ENCODE assay signal across 9 mouse cellular contexts in the genomic region with DNA sequence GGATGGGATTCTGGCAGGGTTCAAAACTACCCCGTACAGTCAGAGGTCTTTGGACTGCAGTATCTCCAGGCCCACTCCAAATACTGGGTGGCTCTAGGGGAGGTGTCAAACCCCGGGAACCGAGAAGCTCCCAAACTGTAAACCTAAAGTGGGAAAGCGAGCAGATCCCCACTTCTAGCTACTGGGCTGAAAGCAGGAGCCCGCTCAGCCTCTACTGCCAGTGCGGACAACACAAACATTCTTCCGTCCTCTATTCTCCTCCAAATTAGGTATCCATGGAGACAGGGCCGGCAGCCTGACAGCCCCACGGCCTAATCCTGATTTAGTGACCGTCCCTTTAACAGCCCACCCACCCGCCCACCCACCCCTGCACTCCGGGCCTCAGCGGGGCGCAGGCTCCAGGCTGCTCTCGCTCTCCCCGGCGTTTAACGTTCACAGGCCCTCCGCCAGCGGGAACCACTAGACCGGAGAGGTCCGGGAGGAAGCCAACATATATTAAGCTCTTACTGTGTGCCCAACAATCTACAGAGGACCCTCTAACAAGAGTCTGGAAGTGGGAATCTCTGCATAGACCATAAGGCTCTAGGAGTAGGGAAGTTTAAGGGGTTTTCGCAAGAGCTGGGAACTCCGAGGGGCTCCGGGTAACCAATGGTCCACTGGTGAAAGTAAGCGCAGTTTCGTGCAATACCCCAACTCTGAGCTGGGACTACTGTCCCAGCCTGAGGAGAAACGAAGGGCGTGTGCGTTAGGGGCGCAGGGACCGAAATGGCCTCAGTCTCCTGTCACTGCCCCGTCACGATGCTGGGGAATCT. TPM values are rescaled to one million over a fixed set of nuclear protein-coding genes. Genes with fewer than 3 reads are reported as not detected.
DNase-seq lines count a peak whose midpoint lies in the region; ATAC-seq and TF ChIP-seq lines count a peak whose summit lies in the region.
"Had no signal": no experiment of that assay in that cellular context is flagged by ENCODE, and none has a peak within 500 bp of the region (broad histone marks: within the 10 kb centered on the region; RNA-seq: fewer than 3 reads in every experiment).

No protein-coding gene starts in this region.

- H3K4me1 ChIP-seq in cortical plate, adult 2 months (ENCODE audit: control insufficient read depth, insufficient read depth, low read length) = no peaks in the 10 kb centered on the region
- peaks cover 25% of the 10 kb centered on the region for H3K4me1 ChIP-seq in hindbrain, embryonic 14.5 days (replicated peaks; ENCODE audit: control insufficient read depth, insufficient read depth, low read length)
- peaks cover 28% of the 10 kb centered on the region; the same call in 1 of the 2 replicates for H3K4me1 ChIP-seq in liver, embryonic 15.5 days (replicated peaks)
- H3K4me1 ChIP-seq in thymus, adult 2 months (replicated peaks; ENCODE audit: control insufficient read depth, insufficient read depth, low read length) = no peaks in the 10 kb centered on the region

- no peak for TF ChIP-seq POLR2A in cortical plate, adult 2 months (IDR thresholded peaks at IDR 0.05; ENCODE audit: extremely low read depth, insufficient read depth, low read length)
- TF ChIP-seq POLR2A in thymus, adult 2 months (IDR thresholded peaks at IDR 0.05; ENCODE audit: control insufficient read depth, extremely low read depth, insufficient read depth, low read length, poor library complexity) = no peak

- H3K4me2 ChIP-seq in hindbrain, embryonic 14.5 days (replicated peaks) = peak overlapping the region; percentile 72
- peak overlapping the region; percentile 61 for H3K4me2 ChIP-seq in liver, embryonic 15.5 days

- H3K4me3 ChIP-seq in cortical plate, adult 2 months (ENCODE audit: insufficient read depth, low read length) = peak overlapping the region; percentile 20
- H3K4me3 ChIP-seq in hindbrain, embryonic 14.5 days (replicated peaks; ENCODE audit: low read length) = peak overlapping the region; percentile 66
- peak overlapping the region; percentile 61 for H3K4me3 ChIP-seq in liver, embryonic 15.5 days (replicated peaks)
- H3K4me3 ChIP-seq in thymus, adult 2 months (ENCODE audit: control insufficient read depth, insufficient read depth, low read length) = no peak overlapping the region

- peak; percentile 4 for DNase-seq in gastrocnemius, adult 18-20 months (ENCODE audit: low spot score)
- no peak for DNase-seq in gastrocnemius, postnatal 4 days (ENCODE audit: low spot score in 2 of 2)
- DNase-seq in hindbrain, embryonic 14.5 days (ENCODE audit: low spot score) = no peak
- DNase-seq in thymus, adult 2 months = no peak
- no peak for DNase-seq in right cerebral cortex, postnatal 25 days
- DNase-seq in gastrocnemius, postnatal 14 days = no peak

- H3K9me3 ChIP-seq in hindbrain, embryonic 14.5 days (ENCODE audit: control insufficient read depth, low read length) = no peaks in the 10 kb centered on the region
- H3K9me3 ChIP-seq in liver, embryonic 15.5 days (replicated peaks) = no peaks in the 10 kb centered on the region

- no peaks in the 10 kb centered on the region for H3K27me3 ChIP-seq in hindbrain, embryonic 14.5 days (ENCODE audit: control insufficient read depth, insufficient read depth, low read length)
- H3K27me3 ChIP-seq in liver, embryonic 15.5 days = peaks cover 66% of the 10 kb centered on the region
- H3K27me3 ChIP-seq in thymus, adult 2 months (ENCODE audit: control insufficient read depth, insufficient read depth, low read length) = peaks cover 14% of the 10 kb centered on the region

- intact Hi-C loops in gastrocnemius, postnatal 14 days (cut with DNase I; ENCODE audit: low total_unique reads) = no loop called here

- peak; percentile 45 for ATAC-seq in hindbrain, embryonic 14.5 days (ENCODE audit: low FRiP score)
- ATAC-seq in liver, embryonic 15.5 days (ENCODE audit: insufficient read depth) = no peak

- H3K27ac ChIP-seq in cortical plate, adult 2 months (ENCODE audit: insufficient read depth, low read length) = no peak overlapping the region
- H3K27ac ChIP-seq in hindbrain, embryonic 14.5 days = peak overlapping the region; percentile 75
- H3K27ac ChIP-seq in liver, embryonic 15.5 days (replicated peaks) = no peak overlapping the region
- no peak overlapping the region for H3K27ac ChIP-seq in thymus, adult 2 months (ENCODE audit: control insufficient read depth, insufficient read depth, low read length)

- H3K9ac ChIP-seq in hindbrain, embryonic 14.5 days = peak overlapping the region; percentile 87
- no peak overlapping the region for H3K9ac ChIP-seq in liver, embryonic 15.5 days

- WGBS in hindbrain, embryonic 14.5 days = 2% methylated on average over 34 of the region's 34 CpGs
- 4% methylated on average over 34 of the region's 34 CpGs for WGBS in liver, embryonic 15.5 days (ENCODE audit: insufficient replicate concordance)
- WGBS in thymus, adult 2 months = 13% methylated on average over 34 of the region's 34 CpGs

- TF ChIP-seq CTCF in cortical plate, adult 2 months (IDR thresholded peaks at IDR 0.05; ENCODE audit: extremely low read depth, insufficient read depth, low read length) = no peak
- no peak for TF ChIP-seq CTCF in thymus, adult 2 months (IDR thresholded peaks at IDR 0.05; ENCODE audit: borderline replicate concordance, control insufficient read depth, extremely low read depth, insufficient read depth, low read length, poor library complexity)

- no peaks in the 10 kb centered on the region for H3K36me3 ChIP-seq in hindbrain, embryonic 14.5 days (replicated peaks; ENCODE audit: control insufficient read depth, insufficient read depth)
- H3K36me3 ChIP-seq in liver, embryonic 15.5 days (replicated peaks) = no peaks in the 10 kb centered on the region
- no peaks in the 10 kb centered on the region for H3K36me3 ChIP-seq in thymus, adult 2 months (ENCODE audit: control insufficient read depth, insufficient read depth, low read length)

RNA-seq across cellular contexts. Expression of gene Fignl2, which starts 1.2 kb away (rescaled TPM):
- under 1 TPM; 0.55 to 0.81 TPM for total RNA-seq in gastrocnemius, adult 18-20 months (2021)
- total RNA-seq in gastrocnemius, postnatal 4 days (2021) = 1 to 10 TPM; 3.2 to 4.1 TPM
- 0.77 and 0.87 TPM in 2 replicates for polyA plus RNA-seq in cortical plate, adult 2 months (2012; rRNA removed)
- 0.16 and 0.17 TPM in 2 replicates for polyA plus RNA-seq in hindbrain, embryonic 14.5 days (2014; fragmentation: Nextera tagmentation; extraction: Ambion mirVana)
- polyA plus RNA-seq in liver, embryonic 15.5 days (2015; fragmentation: Nextera tagmentation; extraction: Ambion mirVana) = 0.07 and 0.08 TPM in 2 replicates
- 0.86 and 1.4 TPM in 2 replicates for polyA plus RNA-seq in thymus, adult 2 months (2012; rRNA removed)
- total RNA-seq in gastrocnemius, postnatal 14 days (2021) = 1 to 10 TPM; 1.3 to 1.4 TPM

RNA-seq across cellular contexts. Expression of gene Gm47841, which starts 30.0 kb away (rescaled TPM):
- not detected for total RNA-seq in gastrocnemius, adult 18-20 months (2021)
- under 1 TPM; 0.27 to 0.34 TPM for total RNA-seq in gastrocnemius, postnatal 4 days (2021)
- polyA plus RNA-seq in cortical plate, adult 2 months (2012; rRNA removed) = not detected in 2 replicates
- polyA plus RNA-seq in hindbrain, embryonic 14.5 days (2014; fragmentation: Nextera tagmentation; extraction: Ambion mirVana) = not detected in 2 replicates
- polyA plus RNA-seq in liver, embryonic 15.5 days (2015; fragmentation: Nextera tagmentation; extraction: Ambion mirVana) = not detected in 2 replicates
- polyA plus RNA-seq in thymus, adult 2 months (2012; rRNA removed) = not detected in 2 replicates
- total RNA-seq in gastrocnemius, postnatal 14 days (2021) = not detected
- total RNA-seq: heart, adult 18-20 months had no signal

RNA-seq across cellular contexts. Expression of gene Ankrd33, which starts 38.3 kb away (rescaled TPM):
- total RNA-seq in gastrocnemius, adult 18-20 months (2021) = not detected
- total RNA-seq in gastrocnemius, postnatal 4 days (2021) = not detected
- not detected in 2 replicates for polyA plus RNA-seq in cortical plate, adult 2 months (2012; rRNA removed)
- not detected in 2 replicates for polyA plus RNA-seq in hindbrain, embryonic 14.5 days (2014; fragmentation: Nextera tagmentation; extraction: Ambion mirVana)
- polyA plus RNA-seq in liver, embryonic 15.5 days (2015; fragmentation: Nextera tagmentation; extraction: Ambion mirVana) = not detected in 2 replicates
- not detected in 2 replicates for polyA plus RNA-seq in thymus, adult 2 months (2012; rRNA removed)
- total RNA-seq in gastrocnemius, postnatal 14 days (2021) = not detected
- total RNA-seq: heart, adult 18-20 months had no signal

RNA-seq across cellular contexts. Expression of gene Acvrl1, which starts 51.1 kb away (rescaled TPM):
- 10 to 100 TPM in 1 of 2 experiments, 1 to 10 TPM in 1; 8.6 to 11.7 TPM for total RNA-seq in gastrocnemius, adult 18-20 months (2021)
- total RNA-seq in gastrocnemius, postnatal 4 days (2021) = 10 to 100 TPM; 24.6 to 28.1 TPM
- 20.9 and 24.7 TPM in 2 replicates for polyA plus RNA-seq in cortical plate, adult 2 months (2012; rRNA removed)
- polyA plus RNA-seq in hindbrain, embryonic 14.5 days (2014; fragmentation: Nextera tagmentation; extraction: Ambion mirVana) = 5.7 and 6.2 TPM in 2 replicates
- polyA plus RNA-seq in liver, embryonic 15.5 days (2015; fragmentation: Nextera tagmentation; extraction: Ambion mirVana) = 1.4 and 2.6 TPM in 2 replicates
- 27.2 and 34.2 TPM in 2 replicates for polyA plus RNA-seq in thymus, adult 2 months (2012; rRNA removed)
- total RNA-seq in gastrocnemius, postnatal 14 days (2021) = 10 to 100 TPM; 12.9 to 15.0 TPM
